In the genomic region with DNA sequence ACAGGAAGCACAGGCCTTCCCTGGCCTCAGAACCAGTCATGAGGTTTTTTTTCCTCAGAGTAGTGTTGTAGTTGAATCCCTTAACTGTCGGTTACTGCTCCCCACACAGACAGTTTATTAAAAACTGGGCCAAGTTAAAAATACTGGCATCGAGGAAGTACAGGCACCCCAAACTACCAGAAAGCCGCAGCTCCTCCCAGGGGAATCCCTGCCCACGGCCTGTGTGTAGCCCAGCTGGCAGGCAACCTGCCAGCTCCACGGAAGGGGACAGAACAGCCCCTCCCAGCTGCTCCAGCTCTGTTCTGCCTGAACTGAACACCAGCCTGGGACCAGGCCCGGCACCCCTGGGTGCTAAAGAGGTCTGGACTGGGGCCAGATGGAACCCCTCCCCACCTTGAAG, we compare ENCODE assay signal across 9 mouse cellular contexts. TPM values are rescaled to one million over a fixed set of nuclear protein-coding genes. Genes with fewer than 3 reads are reported as not detected.
A peak's percentile ranks its signal among the peaks of the same experiment; 100 is the strongest.
DNase-seq lines count a peak whose midpoint lies in the region; ATAC-seq lines count a peak whose summit lies in the region.
"Had no signal": no experiment of that assay in that cellular context is flagged by ENCODE, and none has a peak within 500 bp of the region (broad histone marks: within the 10 kb centered on the region; RNA-seq: fewer than 3 reads in every experiment).

No protein-coding gene starts in this region.

- peak overlapping the region; percentile 3; the same call in 1 of the 2 replicates for H3K27ac ChIP-seq in heart, embryonic 10.5 days
- H3K27ac ChIP-seq in heart, embryonic 11.5 days (ENCODE audit: low read depth, low read length): no peak overlapping the region
- H3K27ac ChIP-seq in embryonic facial prominence, embryonic 15.5 days (replicated peaks): peak overlapping the region; percentile 72

- 68% methylated on average over 6 of the region's 6 CpGs for WGBS in heart, embryonic 10.5 days
- 60% methylated on average over 6 of the region's 6 CpGs for WGBS in heart, embryonic 11.5 days (ENCODE audit: insufficient replicate concordance)
- WGBS in embryonic facial prominence, embryonic 15.5 days: 17% methylated on average over 6 of the region's 6 CpGs

- no peak overlapping the region for H3K4me3 ChIP-seq in heart, embryonic 10.5 days
- no peak overlapping the region for H3K4me3 ChIP-seq in heart, embryonic 11.5 days (ENCODE audit: low read depth, low read length)
- no peak overlapping the region for H3K4me3 ChIP-seq in embryonic facial prominence, embryonic 15.5 days (replicated peaks)

- peaks cover 75% of the 10 kb centered on the region for H3K4me1 ChIP-seq in heart, embryonic 10.5 days
- peaks cover 49% of the 10 kb centered on the region for H3K4me1 ChIP-seq in heart, embryonic 11.5 days (ENCODE audit: control insufficient read depth, insufficient read depth, low read length)
- H3K4me1 ChIP-seq in embryonic facial prominence, embryonic 15.5 days: peaks cover 82% of the 10 kb centered on the region

- no peak overlapping the region for H3K4me2 ChIP-seq in heart, embryonic 11.5 days
- H3K4me2 ChIP-seq in embryonic facial prominence, embryonic 15.5 days (replicated peaks): no peak overlapping the region

- no peaks in the 10 kb centered on the region for H3K9me3 ChIP-seq in heart, embryonic 10.5 days
- no peaks in the 10 kb centered on the region for H3K9me3 ChIP-seq in heart, embryonic 11.5 days (replicated peaks; ENCODE audit: control insufficient read depth, low read length)
- H3K9me3 ChIP-seq in embryonic facial prominence, embryonic 15.5 days (replicated peaks): no peaks in the 10 kb centered on the region

- no peak overlapping the region for H3K9ac ChIP-seq in heart, embryonic 11.5 days (ENCODE audit: low read depth, low read length)
- H3K9ac ChIP-seq in embryonic facial prominence, embryonic 15.5 days: no peak overlapping the region

- no peaks in the 10 kb centered on the region for H3K36me3 ChIP-seq in heart, embryonic 10.5 days
- no peaks in the 10 kb centered on the region for H3K36me3 ChIP-seq in heart, embryonic 11.5 days (ENCODE audit: control insufficient read depth, insufficient read depth, low read length)
- no peaks in the 10 kb centered on the region for H3K36me3 ChIP-seq in embryonic facial prominence, embryonic 15.5 days
- H3K36me3 ChIP-seq: G1E had no signal

- H3K27me3 ChIP-seq in heart, embryonic 10.5 days (ENCODE audit: insufficient read depth, poor library complexity, severe bottlenecking): peaks cover 30% of the 10 kb centered on the region; the same call in 1 of the 2 replicates
- peaks cover 8% of the 10 kb centered on the region; the same call in 1 of the 2 replicates for H3K27me3 ChIP-seq in heart, embryonic 11.5 days (ENCODE audit: control insufficient read depth, insufficient read depth, low read length)
- no peaks in the 10 kb centered on the region for H3K27me3 ChIP-seq in embryonic facial prominence, embryonic 15.5 days

- ATAC-seq in heart, embryonic 11.5 days (replicated peaks; ENCODE audit: insufficient number of reproducible peaks, low FRiP score, low TSS enrichment): no peak
- ATAC-seq in embryonic facial prominence, embryonic 15.5 days (ENCODE audit: insufficient number of reproducible peaks, low FRiP score, low TSS enrichment, low read depth): 0 out of 2 replicates have a peak, but pooled peaks have one; percentile 32

- no peak for DNase-seq in heart, embryonic 10.5 days (ENCODE audit: low spot score)
- peak; percentile 73 for DNase-seq in 3T3-L1 (ENCODE audit: low read depth, low spot score)
- peak; percentile 51 for DNase-seq in lung, postnatal 36 days
- DNase-seq in testis, postnatal 10 days (ENCODE audit: low spot score): no peak
- no peak for DNase-seq in cerebellum, adult 18-20 months
- no peak for DNase-seq in ovary, postnatal 14 days (ENCODE audit: low spot score)

RNA-seq across cellular contexts. Expression of gene Dlk1, which starts 11.3 kb away (rescaled TPM):
- 56.8 and 345 TPM in 2 replicates for polyA plus RNA-seq in heart, embryonic 10.5 days (2016; fragmentation: Nextera tagmentation; extraction: Ambion mirVana)
- polyA plus RNA-seq in heart, embryonic 11.5 days (2014; fragmentation: Nextera tagmentation; extraction: Ambion mirVana): 54.8 and 67.1 TPM in 2 replicates
- 710 and 761 TPM in 2 replicates for polyA plus RNA-seq in embryonic facial prominence, embryonic 15.5 days (2015; fragmentation: Nextera tagmentation; extraction: Ambion mirVana)
- polyA plus RNA-seq: G1E had no signal

Comparison
In these comparisons a context has a peak if more than half of its experiments do, and no peak if none do; other contexts are left out.
1. DNase-seq: peak in 3T3-L1 (single experiment) and lung, postnatal 36 days (single experiment); none in heart, embryonic 10.5 days (single experiment), testis, postnatal 10 days (single experiment), cerebellum, adult 18-20 months (0 of 2) and ovary, postnatal 14 days (single experiment).